Mouse (Mus musculus): ENCODE results near the gene Snd1.
A peak's percentile ranks its signal among the peaks of the same experiment; 100 is the strongest.

Gene Snd1

DNA sequence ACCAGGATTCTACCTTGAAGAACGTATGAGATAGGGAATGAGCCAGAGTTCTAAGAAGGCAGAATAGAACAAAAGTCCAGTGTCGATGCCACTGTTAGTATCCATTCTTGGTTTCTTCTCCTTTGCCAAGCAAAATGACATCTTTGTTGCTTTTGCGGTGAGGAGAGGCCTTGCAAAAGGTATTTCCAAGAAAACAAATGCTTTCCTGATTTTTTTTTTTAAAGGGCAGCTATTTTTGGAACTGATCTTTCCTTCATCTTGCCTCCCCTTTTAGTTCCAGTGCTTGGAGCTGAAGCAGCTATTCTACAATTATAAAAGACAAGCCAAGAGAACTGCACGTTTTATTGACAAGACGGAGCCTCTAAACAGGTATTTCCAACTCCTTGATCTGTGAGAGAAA is at the start of gene Snd1:
Gene Snd1, plus strand, starts transcription at position 301 of the 400 bp plus-strand sequence.
- DNase-seq (ENCODE audit: low spot score): no peak

- no peak for DNase-seq (ENCODE audit: low spot score)
These were observed 47.7 kb upstream of the Snd1 start, which contains the start of gene Fscn3 for GRCm38 (mm10) chr6:28427096-28427839. TSS of gene Fscn3 (plus strand) at chr6:28427789.

DNA sequence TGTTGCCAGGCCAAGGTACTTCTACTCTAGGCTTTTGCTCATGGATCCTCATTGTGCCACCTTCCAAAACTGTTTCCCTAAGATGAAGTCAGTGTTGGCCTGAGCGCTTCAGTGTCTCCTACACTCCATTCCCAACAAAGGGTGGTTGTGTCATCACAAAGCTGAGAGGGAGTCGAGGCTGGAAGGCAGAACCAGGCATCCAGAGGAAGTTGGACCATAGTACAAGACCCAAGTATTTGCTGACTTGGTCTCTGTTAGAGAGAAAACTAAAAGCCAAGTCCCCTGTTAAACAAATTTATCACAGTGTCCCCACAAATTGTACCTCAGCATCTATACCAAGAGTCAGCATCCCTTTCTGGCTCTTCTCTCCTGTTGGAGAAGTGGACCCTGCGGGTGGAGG is 46.6 kb upstream of the Snd1 start, which contains the start of gene Gcc1:
Gene Gcc1, minus strand, starts transcription at position 101 of the 400 bp plus-strand sequence.
- no peak for DNase-seq (ENCODE audit: low spot score)

GRCm38 (mm10) chr6:28429870-28430269 is 45.1 kb upstream of the Snd1 start:
- no peak for DNase-seq (ENCODE audit: low spot score)

DNA sequence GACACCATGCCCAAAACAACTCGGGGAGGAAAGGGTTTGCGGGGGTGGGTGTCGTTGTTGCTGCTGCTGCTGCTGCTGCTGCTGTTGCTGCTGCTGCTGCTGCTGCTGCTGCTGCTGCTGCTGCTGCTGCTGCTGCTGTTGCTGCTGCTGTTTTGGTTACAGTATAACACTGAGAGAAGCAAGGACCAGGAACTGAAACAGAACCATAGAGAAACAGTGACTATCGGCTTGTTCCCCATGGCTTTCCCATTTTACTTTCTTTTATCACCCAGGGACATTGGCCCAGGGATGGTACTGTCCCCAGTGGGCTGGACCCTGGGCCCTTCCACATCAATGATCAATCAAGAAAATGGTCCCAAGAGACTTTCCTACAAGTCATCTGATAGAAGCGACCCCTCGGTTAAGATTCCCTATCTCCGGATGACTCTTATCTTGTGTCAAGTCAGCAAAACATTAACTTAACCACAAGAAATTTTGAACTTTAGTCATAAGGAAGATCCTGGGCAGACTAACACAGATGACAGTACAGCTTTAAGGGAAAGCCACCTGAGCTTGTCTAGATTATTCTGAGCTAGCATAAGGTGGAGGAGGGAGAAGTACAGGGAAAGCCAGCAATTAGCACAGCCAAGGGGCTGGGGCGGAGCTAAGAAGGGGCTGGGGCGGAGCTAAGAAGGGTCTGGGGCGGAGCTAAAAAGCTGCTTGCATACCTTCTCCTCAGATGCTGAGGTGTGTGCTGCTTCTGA is 44.0 kb upstream of the Snd1 start:
- no peak for DNase-seq (ENCODE audit: low spot score)

- no peak for DNase-seq (ENCODE audit: low spot score)
These were observed 43.4 kb upstream of the Snd1 start for GRCm38 (mm10) chr6:28431538-28431855.

GRCm38 (mm10) chr6:28447937-28448336 is 27.0 kb upstream of the Snd1 start:
- DNase-seq (ENCODE audit: low spot score): no peak

DNA sequence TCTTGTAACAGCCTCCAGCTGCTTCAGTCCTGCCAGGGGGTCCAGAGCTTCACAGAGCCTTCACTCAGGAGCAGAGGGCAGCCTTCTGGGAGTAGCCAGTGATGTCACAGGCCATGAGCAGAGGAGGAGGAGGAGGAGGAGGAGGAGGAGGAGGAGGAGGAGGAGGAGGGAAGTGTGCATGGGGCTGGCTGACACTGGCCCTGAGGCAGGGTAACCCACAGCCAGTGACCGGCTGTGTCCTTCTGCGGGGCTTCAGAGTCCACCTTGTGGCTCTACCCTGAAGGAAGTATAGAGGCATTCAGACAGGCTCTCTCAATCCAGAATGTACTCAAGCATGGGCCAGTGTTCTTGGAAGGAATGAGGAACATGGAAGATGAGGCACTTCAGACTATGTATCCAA is 25.7 kb upstream of the Snd1 start, which contains the start of gene Pax4:
Gene Pax4, minus strand, starts transcription at position 101 of the 400 bp plus-strand sequence.
- no peak for DNase-seq (ENCODE audit: low spot score)

DNA sequence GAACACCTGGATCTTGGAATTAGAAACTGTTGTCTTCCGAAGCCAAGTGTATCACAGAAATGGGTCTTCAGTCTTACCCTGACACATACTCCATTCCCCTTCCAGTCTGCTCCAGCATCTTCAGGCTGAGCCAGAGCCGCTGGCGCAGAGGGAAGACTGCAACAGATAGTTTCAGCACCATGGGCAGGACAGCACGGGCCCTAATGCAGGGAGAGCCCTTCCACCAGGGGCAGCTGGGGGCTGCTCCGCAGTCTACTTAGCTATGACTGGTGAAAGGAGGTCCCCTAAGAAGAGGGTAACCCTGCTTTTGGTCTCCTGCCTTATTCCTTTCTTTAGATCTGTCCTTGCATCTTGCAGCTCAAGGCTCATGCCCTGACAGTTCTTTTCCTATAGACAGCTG is 24.5 kb upstream of the Snd1 start:
- DNase-seq (ENCODE audit: low spot score): no peak

GRCm38 (mm10) chr6:28450977-28451376 is 24.0 kb upstream of the Snd1 start:
- DNase-seq (ENCODE audit: low spot score): no peak

DNA sequence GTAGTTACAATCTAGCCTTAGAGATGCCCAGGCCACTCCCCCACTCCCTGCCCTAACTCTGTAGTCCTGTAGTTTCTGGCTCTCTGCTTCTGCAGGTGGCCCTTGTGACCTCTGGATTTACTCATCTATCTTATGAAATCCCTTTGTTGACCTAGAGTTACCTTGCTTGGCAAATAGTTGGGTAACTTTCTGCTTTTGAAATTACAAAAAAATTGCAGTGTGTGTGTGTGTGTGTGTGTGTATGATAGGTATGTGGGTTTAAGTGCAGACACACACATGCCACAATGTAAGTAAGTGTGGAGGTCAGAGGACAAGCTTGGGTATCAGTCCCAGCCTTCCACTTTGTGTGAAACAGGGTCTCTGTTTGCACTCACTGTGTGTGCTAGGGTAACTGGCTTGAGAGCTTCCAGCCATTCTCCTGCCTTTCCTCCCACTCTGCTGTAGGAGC is 15.7 kb upstream of the Snd1 start:
- no peak for DNase-seq (ENCODE audit: low spot score)

GRCm38 (mm10) chr6:28460534-28460933 is 14.4 kb upstream of the Snd1 start:
- DNase-seq (ENCODE audit: low spot score): peak; percentile 57

- no peak for DNase-seq (ENCODE audit: low spot score)
These were observed 10.3 kb upstream of the Snd1 start for GRCm38 (mm10) chr6:28464630-28465029.

DNA sequence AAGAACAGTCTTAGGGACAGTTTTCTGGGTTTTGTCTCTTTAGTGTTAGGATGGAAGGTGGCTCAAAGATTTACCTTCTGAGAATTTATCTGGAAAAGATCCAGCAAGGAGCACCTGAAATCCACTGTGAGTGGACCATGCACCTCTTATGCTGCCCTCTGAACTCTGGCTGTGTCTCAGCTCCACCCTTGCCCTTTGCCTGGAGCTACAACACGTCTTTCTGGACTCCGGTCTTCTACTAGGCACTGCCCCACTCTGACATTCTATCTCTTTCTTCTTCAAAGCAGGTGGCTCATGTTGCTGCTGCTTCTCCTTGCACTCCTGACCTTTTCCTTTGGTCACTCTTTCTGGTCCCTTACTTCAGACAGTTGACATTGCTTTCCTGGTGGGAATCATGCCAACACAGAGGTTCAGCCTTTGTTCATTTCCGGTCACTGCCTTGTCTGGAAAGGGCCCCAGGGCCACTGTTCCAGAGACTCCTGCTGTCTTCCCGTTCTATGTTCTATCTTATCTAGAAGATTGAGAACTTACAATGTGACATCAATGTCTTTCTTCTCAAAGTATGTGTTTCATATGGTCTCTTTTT is 4.8 kb upstream of the Snd1 start:
- DNase-seq (ENCODE audit: low spot score): no peak

- no peak for DNase-seq (ENCODE audit: low spot score)
These were observed 4.3 kb upstream of the Snd1 start for GRCm38 (mm10) chr6:28470621-28471020.

GRCm38 (mm10) chr6:28471284-28472035 is 3.5 kb upstream of the Snd1 start:
- no peak for DNase-seq (ENCODE audit: low spot score)

- DNase-seq (ENCODE audit: low spot score): no peak
These were observed 728 bp upstream of the Snd1 start for GRCm38 (mm10) chr6:28474211-28474610.

DNA sequence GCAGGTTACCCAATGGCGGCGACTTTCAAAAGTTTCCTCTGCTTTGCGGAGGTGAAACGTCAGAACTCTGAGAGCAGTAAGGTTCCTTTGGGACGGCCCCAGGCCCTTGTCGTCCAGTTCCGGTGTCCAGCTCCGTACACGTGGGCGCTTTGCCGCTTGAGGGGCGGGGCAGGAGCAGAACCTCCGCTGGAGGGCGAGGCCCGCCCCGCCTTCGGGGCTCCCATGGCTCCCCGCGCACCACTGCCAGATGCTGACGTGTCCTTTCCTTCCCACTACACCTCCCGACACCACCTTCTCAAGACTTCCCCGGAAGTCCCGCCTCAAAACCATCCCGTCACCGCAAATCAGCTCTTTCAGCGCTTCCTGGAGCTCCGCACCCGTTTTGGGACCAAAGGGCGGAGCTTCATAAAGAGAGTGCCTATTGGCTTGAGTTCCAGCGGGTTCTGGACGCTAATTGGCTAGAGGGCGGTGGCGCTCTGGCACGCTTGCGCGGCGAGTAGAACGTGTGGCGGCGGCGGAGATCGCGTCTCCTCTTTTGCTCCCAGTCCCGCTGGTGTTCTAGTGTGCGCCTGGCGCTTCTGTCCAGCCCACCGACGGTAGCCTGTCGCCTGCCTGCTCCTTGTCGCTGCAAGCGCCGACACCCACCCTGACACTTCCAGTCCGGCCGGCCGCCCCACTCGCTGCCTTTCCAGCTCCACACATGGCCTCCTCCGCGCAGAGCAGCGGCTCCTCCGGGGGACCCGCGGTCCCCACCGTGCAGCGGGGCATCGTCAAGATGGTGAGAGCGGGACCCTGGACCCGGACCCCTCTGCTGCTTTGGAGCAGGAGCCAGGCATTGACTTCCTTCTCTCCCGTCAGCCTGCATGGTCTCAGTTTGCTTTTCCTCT is 5.2 kb downstream of the Snd1 start:
- DNase-seq (ENCODE audit: low spot score): peak; percentile 100

- peak; percentile 34 for DNase-seq (ENCODE audit: low spot score)
These were observed 6.0 kb downstream of the Snd1 start for GRCm38 (mm10) chr6:28480752-28481492.

DNA sequence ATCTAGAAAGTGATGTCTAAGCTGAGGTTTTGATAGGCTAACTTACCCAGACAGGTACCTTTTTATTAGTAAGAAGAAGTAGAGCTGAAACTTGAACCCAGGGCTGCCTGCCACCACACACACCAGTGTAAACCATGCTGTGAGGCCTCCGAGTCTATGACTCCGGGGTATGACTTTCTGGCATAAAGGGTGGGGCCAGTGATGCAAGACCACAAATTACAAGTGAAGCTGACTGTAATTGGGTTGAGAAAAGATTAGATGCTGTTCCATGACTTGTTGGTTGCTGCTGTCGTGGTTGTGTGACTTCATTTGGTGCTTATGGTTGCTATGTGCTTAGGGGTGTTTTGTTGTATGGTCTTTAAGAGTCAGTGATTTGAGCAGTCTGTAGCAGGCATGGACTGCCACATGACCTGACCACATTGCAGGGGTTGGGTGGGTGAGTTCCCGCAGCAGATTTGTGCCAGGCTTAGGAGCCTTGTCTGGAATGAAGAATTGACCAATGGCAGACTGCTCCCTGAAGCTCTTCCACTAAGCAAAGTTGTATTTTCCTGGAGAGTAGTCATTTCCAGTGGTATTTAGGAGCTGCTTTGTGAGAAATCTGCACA is 7.9 kb downstream of the Snd1 start:
- DNase-seq (ENCODE audit: low spot score): no peak
